Mouse (Mus musculus) left cerebral cortex, adult 18-20 months (tissue): ENCODE data around the gene Gm4498. TPM values are rescaled to one million over a fixed set of nuclear protein-coding genes. Genes with fewer than 3 reads are reported as not detected.
"Not testable (repeated sequence)": the region's sequence is repeated elsewhere in the genome, so short reads cannot be mapped to it uniquely, and the experiment has no call there.

Source experiments
- DNase-seq, 2 experiments: peaks; one replicate each; pipeline ENCODE4 v3.0.0; 2021 to 2022; ENCODE audit warnings: low spot score in 2 of 2, mixed read lengths in 1 of 2
- long read RNA-seq, 2 experiments: library from polyadenylated mRNA; stranded (forward); transcript quantifications; one replicate each; pipeline ENCODE4 v2.0.0; 2021
- total RNA-seq, 2 experiments: library from RNA; stranded (reverse); gene quantifications; 2 replicates each; pipeline ENCODE4 v1.2.3; 2021

Gm4498 gene
- total RNA-seq, result not detected
- long read RNA-seq, experiment 1, result 0 reads
- long read RNA-seq, experiment 2, result 0 reads

DNA sequence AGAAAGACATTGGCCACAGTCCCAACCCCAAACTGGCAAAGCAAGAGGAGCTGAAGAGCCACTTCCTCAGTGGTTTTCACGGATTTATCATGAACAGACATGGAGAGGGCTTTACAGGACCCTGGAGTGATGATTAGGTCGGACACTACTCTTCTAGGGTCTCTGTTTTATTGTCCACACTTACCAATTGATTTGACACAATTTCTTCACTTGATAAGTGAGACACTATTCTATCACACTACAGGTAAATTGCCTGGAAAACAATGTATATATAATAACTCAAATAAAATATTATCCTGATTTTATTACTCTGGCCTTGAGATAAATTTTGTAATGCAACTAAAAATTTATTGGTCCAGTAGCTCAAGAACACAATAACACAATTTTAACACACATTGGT, at the start of gene Gm4498:
Gm4498 (minus strand) TSS at position 101 of the 400 bp plus-strand sequence.
- not testable (repeated sequence) for DNase-seq

DNA sequence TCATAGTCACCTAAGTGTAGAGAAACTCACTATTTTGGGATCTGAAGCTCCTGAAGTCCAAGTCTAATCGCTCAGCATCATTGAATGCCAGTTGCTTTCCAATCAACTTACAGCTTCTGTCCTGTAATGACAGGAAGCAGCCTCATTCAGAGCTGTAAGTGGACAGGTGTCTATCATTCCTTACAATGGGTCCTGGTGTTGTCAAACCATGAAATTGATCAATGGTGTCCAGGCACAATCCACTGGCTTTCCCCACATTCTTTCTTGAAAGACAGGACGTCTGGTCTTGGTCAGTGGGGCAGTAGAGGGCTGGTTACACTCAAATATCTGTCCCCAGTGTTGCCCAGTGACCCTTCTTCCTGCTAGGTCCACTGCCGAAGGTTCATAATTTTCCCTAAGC, 29.1 kb upstream of the Gm4498 start, which contains the start of gene Gm5890:
Gm5890 (minus strand) TSS at position 101 of the 400 bp plus-strand sequence.
- not testable (repeated sequence) for DNase-seq

DNA sequence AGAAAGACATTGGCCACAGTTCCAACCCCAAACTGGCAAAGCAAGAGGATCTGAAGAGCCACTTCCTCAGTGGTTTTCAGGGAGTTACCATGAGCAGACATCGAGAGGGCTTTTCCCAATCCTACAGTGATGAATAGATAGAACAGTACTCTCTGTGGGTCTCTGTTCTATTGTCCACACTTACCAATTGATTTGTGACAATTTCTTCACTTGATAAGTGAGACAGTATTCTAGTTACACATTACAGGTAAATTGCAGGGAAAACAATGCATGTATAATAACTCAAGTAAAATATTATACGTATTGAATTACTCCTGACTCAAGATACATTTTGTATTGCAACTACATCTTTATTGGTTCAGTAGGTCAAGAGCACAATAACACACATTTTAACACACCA, 28.1 kb downstream of the Gm4498 start, which contains the start of gene Gm6164:
Gm6164 (minus strand) TSS at position 101 of the 400 bp plus-strand sequence.
- not testable (repeated sequence) for DNase-seq

DNA sequence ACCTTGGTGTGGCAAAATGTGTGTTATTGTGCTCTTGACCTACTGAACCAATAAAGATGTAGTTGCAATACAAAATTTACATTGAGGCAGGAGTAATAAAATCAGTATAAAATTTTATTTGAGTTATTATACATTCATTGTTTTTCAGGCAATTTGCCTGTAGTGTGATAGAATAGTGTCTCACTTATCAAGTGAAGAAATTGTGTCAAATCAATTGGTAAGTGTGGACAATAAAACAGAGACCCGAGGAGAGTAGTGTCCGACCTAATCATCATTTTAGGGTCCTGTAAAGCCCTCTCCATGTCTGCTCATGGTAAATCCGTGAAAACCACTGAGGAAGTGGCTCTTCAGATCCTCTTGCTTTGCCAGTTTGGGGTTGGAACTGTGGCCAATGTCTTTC, 40.2 kb downstream of the Gm4498 start, which contains the start of gene Vmn1r95:
Vmn1r95 (plus strand) TSS at position 301 of the 400 bp plus-strand sequence.
- DNase-seq, result not testable (repeated sequence)

Other genes starting within 250 kb of the Gm4498 start
- not detected for gene Nlrp9b, start 242.4 kb downstream of the Gm4498 start, total RNA-seq
- not detected for gene Vmn1r91, start 134.1 kb downstream of the Gm4498 start, total RNA-seq
- not detected for gene Gm16442, start 111.2 kb downstream of the Gm4498 start, total RNA-seq
- not detected for gene Vmn1r93, start 94.7 kb downstream of the Gm4498 start, total RNA-seq
- gene Vmn1r94, start 65.5 kb downstream of the Gm4498 start, total RNA-seq, result not detected
- not detected for gene Vmn1r95, start 40.1 kb downstream of the Gm4498 start, total RNA-seq
- not detected for gene Gm6164, start 28.2 kb downstream of the Gm4498 start, total RNA-seq
- not detected for gene Gm5890, start 29.0 kb upstream of the Gm4498 start, total RNA-seq
- not detected for gene Gm4133, start 100.2 kb upstream of the Gm4498 start, total RNA-seq
- gene Gm5728, start 141.6 kb upstream of the Gm4498 start, total RNA-seq, result not detected
- not detected for gene Vmn1r100, start 184.1 kb upstream of the Gm4498 start, total RNA-seq
- not detected for gene Vmn1r101, start 208.8 kb upstream of the Gm4498 start, total RNA-seq
- not detected for gene Gm10670, start 241.1 kb upstream of the Gm4498 start, total RNA-seq